Mouse (Mus musculus): ENCODE data around the gene Gxylt2. TPM values are rescaled to one million over a fixed set of nuclear protein-coding genes. Genes with fewer than 3 reads are reported as not detected.

Gxylt2 gene
- total RNA-seq, 2 experiments from 2014 or later = 0.66 to 0.67 TPM

- no peak for DNase-seq
- H3K4me3 ChIP-seq = no peak overlapping the region
- intact Hi-C loops (cut with DNase I) = no loop called here
- no peak overlapping the region for H3K27ac ChIP-seq
- TF ChIP-seq CTCF (IDR thresholded peaks at IDR 0.05) = no peak
Measured at GRCm38 (mm10) chr6:100811731-100812130, 107.2 kb downstream of the Gxylt2 start.

GRCm38 (mm10) chr6:100821367-100821766, 116.8 kb downstream of the Gxylt2 start:
- TF ChIP-seq CTCF (IDR thresholded peaks at IDR 0.05) = no peak
- no peak for DNase-seq
- intact Hi-C loops (cut with DNase I) = no loop called here
- H3K4me3 ChIP-seq = no peak overlapping the region
- H3K27ac ChIP-seq = no peak overlapping the region

- no peak for TF ChIP-seq CTCF (IDR thresholded peaks at IDR 0.05)
- Histone ChIP-seq H3K27ac (no peak overlapping the region), H3K4me3 (no peak overlapping the region)
- intact Hi-C loops (cut with DNase I) = no loop called here
- no peak for DNase-seq
Measured at GRCm38 (mm10) chr6:100823356-100823755, 118.8 kb downstream of the Gxylt2 start.

- TF ChIP-seq CTCF (IDR thresholded peaks at IDR 0.05) = no peak
- Histone ChIP-seq H3K27ac (no peak overlapping the region), H3K4me3 (no peak overlapping the region)
- no peak for DNase-seq
- intact Hi-C loops (cut with DNase I) = no loop called here
Measured at GRCm38 (mm10) chr6:100824381-100824965, 119.9 kb downstream of the Gxylt2 start.

GRCm38 (mm10) chr6:100826046-100826445, 121.5 kb downstream of the Gxylt2 start:
- no peak for DNase-seq
- H3K27ac ChIP-seq = peak overlapping the region; percentile 71; the same call in 1 of the 2 replicates
- TF ChIP-seq CTCF (IDR thresholded peaks at IDR 0.05) = no peak
- no peak overlapping the region for H3K4me3 ChIP-seq
- intact Hi-C loops (cut with DNase I) = no loop called here

GRCm38 (mm10) chr6:100828565-100828964, 124.0 kb downstream of the Gxylt2 start:
- TF ChIP-seq CTCF (IDR thresholded peaks at IDR 0.05) = no peak
- Histone ChIP-seq H3K4me3 (no peak overlapping the region), H3K27ac (no peak overlapping the region)
- no peak for DNase-seq
- intact Hi-C loops (cut with DNase I) = no loop called here

GRCm38 (mm10) chr6:100829770-100830169, 125.2 kb downstream of the Gxylt2 start:
- DNase-seq = no peak
- intact Hi-C loops (cut with DNase I) = no loop called here
- H3K4me3 ChIP-seq = no peak overlapping the region
- no peak for TF ChIP-seq CTCF (IDR thresholded peaks at IDR 0.05)
- H3K27ac ChIP-seq = no peak overlapping the region

- no peak for DNase-seq
- no peak for TF ChIP-seq CTCF (IDR thresholded peaks at IDR 0.05)
- Histone ChIP-seq H3K4me3 (no peak overlapping the region), H3K27ac (no peak overlapping the region)
- intact Hi-C loops (cut with DNase I) = no loop called here
Measured at GRCm38 (mm10) chr6:100831188-100831587, 126.7 kb downstream of the Gxylt2 start.

- Histone ChIP-seq H3K4me3 (no peak overlapping the region), H3K27ac (no peak overlapping the region)
- DNase-seq = no peak
- intact Hi-C loops (cut with DNase I) = no loop called here
- TF ChIP-seq CTCF (IDR thresholded peaks at IDR 0.05) = no peak
Measured at GRCm38 (mm10) chr6:100831751-100832150, 127.2 kb downstream of the Gxylt2 start.

GRCm38 (mm10) chr6:100833355-100833754, 128.8 kb downstream of the Gxylt2 start, which contains the start of gene Ppp4r2:
Gene Ppp4r2, plus strand, starts transcription at chr6:100833622.
- H3K4me3 ChIP-seq = peak within 1 kb of the TSS; percentile 95
- peak; percentile 96 for DNase-seq
- no peak for TF ChIP-seq CTCF (IDR thresholded peaks at IDR 0.05)
- intact Hi-C loops (cut with DNase I) = no loop called here
- H3K27ac ChIP-seq = peak within 1 kb of the TSS; percentile 89

- peak overlapping the region; percentile 95 for H3K4me3 ChIP-seq
- H3K27ac ChIP-seq = peak overlapping the region; percentile 89
- peak; percentile 44 for TF ChIP-seq CTCF (IDR thresholded peaks at IDR 0.05)
- intact Hi-C loops (cut with DNase I) = no loop called here
- peak; percentile 66 for DNase-seq
Measured at GRCm38 (mm10) chr6:100833811-100834481, 129.4 kb downstream of the Gxylt2 start.

GRCm38 (mm10) chr6:100834489-100835160, 130.1 kb downstream of the Gxylt2 start:
- H3K4me3 ChIP-seq = peak overlapping the region; percentile 95
- intact Hi-C loops (cut with DNase I) = no loop called here
- TF ChIP-seq CTCF (IDR thresholded peaks at IDR 0.05) = no peak
- H3K27ac ChIP-seq = peak overlapping the region; percentile 89
- DNase-seq = no peak

GRCm38 (mm10) chr6:100845058-100845457, 140.5 kb downstream of the Gxylt2 start:
- TF ChIP-seq CTCF (IDR thresholded peaks at IDR 0.05) = no peak
- H3K4me3 ChIP-seq = no peak overlapping the region
- intact Hi-C loops (cut with DNase I) = no loop called here
- DNase-seq = no peak
- no peak overlapping the region for H3K27ac ChIP-seq

Measured in gastrocnemius, adult 2 months (tissue).